Mouse (Mus musculus) CH12.LX (cell line): ENCODE measurements around the gene Tfec. TPM values are rescaled to one million over a fixed set of nuclear protein-coding genes. Genes with fewer than 3 reads are reported as not detected.

Experiments used
- DNase-seq: peaks from one replicate; pipeline ENCODE4 v3.0.0-alpha.2; 2013; ENCODE audit errors: extremely low read depth
- H3K27ac ChIP-seq: 2 replicates; pipeline ENCODE4 v1.5.1; 2012; ENCODE audit warnings: low read depth, mild to moderate bottlenecking, control low read depth, moderate library complexity; ENCODE audit not compliant: insufficient read depth
- H3K27me3 ChIP-seq: replicated peaks from 2 replicates; pipeline ENCODE3; 2012; ENCODE audit warnings: inconsistent platforms
- H3K36me3 ChIP-seq, 2 experiments: replicated peaks in 1 of 2; 2 replicates each; pipeline versions ENCODE3 to v1.6.1; 2012; ENCODE audit warnings: inconsistent platforms in 1 of 2, low read length in 1 of 2, mild to moderate bottlenecking in 1 of 2, mixed read lengths in 1 of 2, moderate library complexity in 1 of 2; ENCODE audit not compliant: control insufficient read depth in 1 of 2, insufficient read depth in 1 of 2
- H3K4me1 ChIP-seq, 2 experiments: 2 replicates each; pipeline ENCODE4 v1.6.1; 2012; ENCODE audit warnings: inconsistent platforms in 1 of 2, moderate library complexity in 1 of 2; ENCODE audit not compliant: insufficient read depth in 2 of 2, control insufficient read depth in 1 of 2
- H3K4me2 ChIP-seq: 2 replicates; pipeline ENCODE4 v1.6.1; 2012; ENCODE audit warnings: low read depth, mild to moderate bottlenecking, control low read depth; ENCODE audit not compliant: poor library complexity, insufficient read depth, severe bottlenecking
- H3K4me3 ChIP-seq, 3 experiments: fragments of 150-350 bp in 1 of 3; sonication (generic) in 1 of 3; replicated peaks in 1 of 3; 2 replicates each; pipeline versions ENCODE3 to v1.5.1; 2011 to 2012; ENCODE audit warnings: low read depth in 2 of 3, low read length in 2 of 3, mild to moderate bottlenecking in 2 of 3, moderate library complexity in 2 of 3, control low read depth in 1 of 3, improper control_type of control experiment in 1 of 3, inconsistent platforms in 1 of 3, mixed read lengths in 1 of 3; ENCODE audit not compliant: poor library complexity in 1 of 3
- H3K79me2 ChIP-seq: replicated peaks from 2 replicates; pipeline ENCODE4 v1.6.1; 2012; ENCODE audit warnings: mild to moderate bottlenecking, moderate library complexity; ENCODE audit not compliant: control insufficient read depth, poor library complexity, insufficient read depth, severe bottlenecking; ENCODE audit errors: extremely low read depth
- H3K9ac ChIP-seq: 2 replicates; pipeline ENCODE4 v1.6.1; 2012; ENCODE audit warnings: low read depth, mild to moderate bottlenecking, control low read depth, moderate library complexity; ENCODE audit not compliant: insufficient read depth
- H3K9me3 ChIP-seq: replicated peaks from 2 replicates; pipeline ENCODE3; 2012; ENCODE audit warnings: low read length, inconsistent platforms, mixed read lengths
- CHD1 ChIP-seq: IDR thresholded peaks from 2 replicates; pipeline ENCODE4 v1.6.1; 2012; ENCODE audit warnings: low read depth, low read length, improper control_type of control experiment, inconsistent platforms
- CHD2 ChIP-seq: IDR thresholded peaks from 2 replicates; pipeline ENCODE4 v1.6.1; 2011; ENCODE audit warnings: low read length, improper control_type of control experiment
- ETS1 ChIP-seq: conservative IDR thresholded peaks from 2 replicates; pipeline ENCODE4 v1.6.1; 2012; ENCODE audit warnings: low read depth, mild to moderate bottlenecking, inconsistent platforms, low read length, improper control_type of control experiment, moderate library complexity
- GABPA ChIP-seq: IDR thresholded peaks from 2 replicates; pipeline ENCODE4 v1.6.1; 2012; ENCODE audit warnings: low read depth, low read length, improper control_type of control experiment, inconsistent platforms; ENCODE audit not compliant: insufficient replicate concordance
- MAFK ChIP-seq: IDR thresholded peaks from 2 replicates; pipeline ENCODE4 v1.6.1; 2011; ENCODE audit warnings: low read length, improper control_type of control experiment; ENCODE audit not compliant: insufficient replicate concordance
- MAX ChIP-seq: IDR thresholded peaks from 2 replicates; pipeline ENCODE4 v1.6.1; 2011; ENCODE audit warnings: low read length, improper control_type of control experiment
- MXI1 ChIP-seq: IDR thresholded peaks from 2 replicates; pipeline ENCODE4 v1.6.1; 2011; ENCODE audit warnings: mild to moderate bottlenecking, low read depth, low read length, improper control_type of control experiment
- NRF1 ChIP-seq: IDR thresholded peaks from 2 replicates; pipeline ENCODE4 v1.6.1; 2014; ENCODE audit warnings: low read depth, mild to moderate bottlenecking, inconsistent platforms, low read length, improper control_type of control experiment, moderate library complexity
- RCOR1 ChIP-seq: conservative IDR thresholded peaks from 2 replicates; pipeline ENCODE4 v1.6.1; 2012; ENCODE audit warnings: low read depth, mild to moderate bottlenecking, inconsistent platforms, low read length, improper control_type of control experiment
- SMC3 ChIP-seq: IDR thresholded peaks from 2 replicates; pipeline ENCODE4 v1.6.1; 2011; ENCODE audit warnings: low read depth, low read length, improper control_type of control experiment
- TCF12 ChIP-seq: IDR thresholded peaks from 2 replicates; pipeline ENCODE4 v1.6.1; 2014; ENCODE audit warnings: low read depth, mild to moderate bottlenecking, inconsistent platforms, low read length, improper control_type of control experiment
- USF1 ChIP-seq: IDR thresholded peaks from 2 replicates; pipeline ENCODE4 v1.6.1; 2014; ENCODE audit warnings: low read depth, mild to moderate bottlenecking, inconsistent platforms, low read length, improper control_type of control experiment
- ZMIZ1 ChIP-seq: IDR thresholded peaks from 2 replicates; pipeline ENCODE4 v1.6.1; 2012; ENCODE audit warnings: low read depth, mild to moderate bottlenecking, inconsistent platforms, low read length, improper control_type of control experiment
- ZNF384 ChIP-seq: IDR thresholded peaks from 2 replicates; pipeline ENCODE4 v1.6.1; 2012; ENCODE audit warnings: low read depth, low read length, improper control_type of control experiment, inconsistent platforms
- dilution Hi-C: fragments of 300-500 bp; cut with MboI; formaldehyde crosslinking; loops from 2 replicates; pipeline ENCODE4 v1.14.3; 2020; ENCODE audit warnings: low sequenced_read_pairs; ENCODE audit not compliant: extremely low pct_unique_long_range_greater_than_20kb, extremely low pct_ligation_motif_present
- in situ Hi-C: fragments of 300-500 bp; cut with MboI; formaldehyde crosslinking; loops from 3 replicates; pipeline ENCODE4 v1.14.3; 2019; ENCODE audit warnings: low sequenced_read_pairs, low pct_ligation_motif_present, low pct_unique_long_range_greater_than_20kb, mixed read lengths
- polyA plus RNA-seq: library from polyadenylated mRNA; unstranded; fragments of >175 nt; gene quantifications from 2 replicates; pipeline ENCODE4 v1.2.1, GENCODE M21; 2012; ENCODE audit warnings: low read depth; ENCODE audit not compliant: insufficient read length
- total RNA-seq, 2 experiments: library from RNA; depleted of rRNA; stranded (reverse); fragments of 300-350 nt in 1 of 2; fragments of >200 nt in 1 of 2; gene quantifications; 2 replicates each; pipeline ENCODE4 v1.2.3; 2012 to 2014

Tfec gene
- total and polyA plus RNA-seq, 3 experiments = not detected

DNA sequence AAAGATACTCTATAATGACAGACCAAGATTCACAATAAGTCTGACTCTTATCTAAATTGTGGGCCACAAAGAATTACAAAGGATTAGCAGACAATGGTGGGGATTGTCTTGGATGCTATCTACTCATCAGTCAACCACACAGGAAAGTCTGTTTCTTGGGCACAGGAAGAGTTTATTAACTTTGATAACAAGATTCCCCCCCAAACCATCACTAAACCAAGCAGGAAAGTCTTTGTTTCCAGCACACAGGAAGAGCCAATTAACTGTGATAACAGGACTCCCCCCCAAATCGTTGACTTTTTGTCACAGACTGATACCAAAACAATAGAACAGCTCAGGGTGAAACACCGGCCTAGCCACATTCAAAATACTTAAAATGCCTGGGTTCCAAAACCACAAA lies 28.2 kb downstream of the Tfec start:
- no peaks in the 10 kb centered on the region for H3K36me3 ChIP-seq
- no peak overlapping the region for H3K4me2 ChIP-seq
- no peaks in the 10 kb centered on the region for H3K79me2 ChIP-seq
- H3K4me3 ChIP-seq = no peak overlapping the region
- no peak for TF ChIP-seq MXI1
- TF ChIP-seq USF1 = no peak
- no peak for TF ChIP-seq ETS1
- no peak for TF ChIP-seq RCOR1
- no peak for TF ChIP-seq ZNF384
- no peak for TF ChIP-seq ZMIZ1
- TF ChIP-seq, all 38 proteins: peak for 0
- Histone ChIP-seq H3K27me3 (no peaks in the 10 kb centered on the region), H3K9ac (no peak overlapping the region), H3K9me3 (no peaks in the 10 kb centered on the region), H3K27ac (no peak overlapping the region), H3K4me1 (no peaks in the 10 kb centered on the region)
- dilution Hi-C loops (no loop called here), in situ Hi-C loops (no loop called here)
- DNase-seq = no peak

DNA sequence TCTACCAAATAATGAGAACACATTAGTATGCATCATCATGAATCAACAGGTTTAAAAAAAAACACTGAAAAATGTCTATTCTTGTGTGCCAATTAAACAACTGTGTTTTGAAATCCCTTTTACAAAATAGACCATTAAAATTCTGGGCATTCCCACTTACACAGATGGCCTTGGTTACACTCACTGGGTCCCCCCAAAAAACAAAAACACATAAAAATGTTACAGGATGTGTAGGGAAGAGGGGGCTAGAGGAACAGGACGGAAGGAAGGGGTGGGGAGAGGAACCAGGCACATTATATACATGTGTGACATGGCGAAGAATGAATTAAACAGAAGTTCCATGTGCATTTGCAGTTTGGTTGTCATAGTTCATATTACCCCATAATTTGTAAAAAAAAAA lies 29.9 kb downstream of the Tfec start:
- no peak for DNase-seq
- Histone ChIP-seq H3K4me1 (no peaks in the 10 kb centered on the region), H3K27ac (no peak overlapping the region), H3K36me3 (no peaks in the 10 kb centered on the region), H3K9ac (no peak overlapping the region), H3K27me3 (no peaks in the 10 kb centered on the region), H3K9me3 (no peaks in the 10 kb centered on the region), H3K79me2 (no peaks in the 10 kb centered on the region), H3K4me3 (no peak overlapping the region), H3K4me2 (no peak overlapping the region)
- dilution Hi-C loops (no loop called here), in situ Hi-C loops (no loop called here)
- TF ChIP-seq SMC3 (no peak), ZNF384 (no peak), USF1 (no peak), GABPA (no peak), NRF1 (no peak), ZMIZ1 (no peak), CHD2 (no peak), TCF12 (no peak), CHD1 (no peak), MXI1 (no peak), MAX (no peak), RCOR1 (no peak), MAFK (no peak)
